Mouse (Mus musculus): ENCODE results near the gene Olfr310. TPM values are rescaled to one million over a fixed set of nuclear protein-coding genes. Genes with fewer than 3 reads are reported as not detected.

Olfr310 gene
- polyA plus RNA-seq (2014; fragmentation: Nextera tagmentation; extraction: Ambion mirVana) = not detected in 2 replicates

DNA sequence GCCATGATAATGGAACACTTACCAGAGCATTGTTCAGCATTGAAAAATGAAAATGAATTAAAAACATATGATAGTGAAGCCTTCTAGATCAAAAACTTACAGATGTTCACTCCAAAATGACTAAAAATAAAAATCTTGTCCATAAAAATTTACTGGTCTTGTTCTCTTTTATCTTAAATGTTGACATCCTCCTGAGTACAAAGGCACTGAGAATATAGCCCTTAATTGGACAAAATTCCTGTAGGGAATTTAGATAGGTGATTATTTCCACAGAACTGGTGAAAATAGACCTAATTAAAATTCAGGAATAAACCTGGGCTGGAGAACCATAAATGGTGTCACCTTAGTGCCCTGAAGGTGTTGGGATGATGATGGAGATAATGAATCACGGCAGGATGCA lies at the start of gene Olfr310:
Gene Olfr310, minus strand, starts transcription at position 101 of the 400 bp plus-strand sequence.
- Histone ChIP-seq H3K36me3 (ENCODE audit: control insufficient read depth, insufficient read depth, low read length) (no peaks in the 10 kb centered on the region), H3K4me3 (ENCODE audit: low read depth, low read length) (no peak within 1 kb of the TSS), H3K27ac (ENCODE audit: low read depth, low read length) (no peak within 1 kb of the TSS), H3K4me2 (no peak within 1 kb of the TSS), H3K9me3 (ENCODE audit: control insufficient read depth, low read length) (no peaks in the 10 kb centered on the region), H3K4me1 (replicated peaks; ENCODE audit: control insufficient read depth, insufficient read depth, low read length) (no peaks in the 10 kb centered on the region), H3K9ac (ENCODE audit: low read depth, low read length) (no peak within 1 kb of the TSS), H3K27me3 (replicated peaks; ENCODE audit: control insufficient read depth, insufficient read depth, low read length) (no peaks in the 10 kb centered on the region)
- ATAC-seq (replicated peaks; ENCODE audit: low FRiP score) = no peak
- WGBS = 50% methylated on average over 1 of the region's 1 CpGs
- DNase-seq (ENCODE audit: low spot score) = no peak

DNA sequence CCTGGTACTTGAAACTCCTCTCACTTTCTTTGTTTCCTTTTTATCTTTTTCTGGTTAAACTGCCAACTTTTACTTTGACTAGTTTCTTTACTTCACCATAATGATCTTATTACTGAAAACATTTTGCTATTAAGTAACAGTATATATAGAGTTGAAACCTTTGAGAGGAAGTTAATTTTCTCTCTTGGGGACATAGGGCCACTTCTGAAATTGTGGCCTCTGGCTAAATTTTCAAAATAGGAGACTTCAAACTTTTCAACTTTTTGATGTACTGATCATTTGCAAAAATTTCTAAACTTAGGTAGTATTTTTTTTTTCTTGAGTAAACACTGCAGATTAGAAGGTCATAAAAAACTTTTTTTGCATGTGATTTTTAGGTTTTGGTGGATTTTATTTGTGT lies 48.6 kb upstream of the Olfr310 start, which contains the start of gene Olfr308:
Gene Olfr308, minus strand, starts transcription at position 101 of the 400 bp plus-strand sequence.
- no peaks in the 10 kb centered on the region for H3K4me1 ChIP-seq (replicated peaks; ENCODE audit: control insufficient read depth, insufficient read depth, low read length)
- H3K27ac ChIP-seq (ENCODE audit: low read depth, low read length) = no peak within 1 kb of the TSS
- H3K36me3 ChIP-seq (ENCODE audit: control insufficient read depth, insufficient read depth, low read length) = no peaks in the 10 kb centered on the region
- H3K9me3 ChIP-seq (ENCODE audit: control insufficient read depth, low read length) = no peaks in the 10 kb centered on the region
- H3K9ac ChIP-seq (ENCODE audit: low read depth, low read length) = no peak within 1 kb of the TSS
- H3K27me3 ChIP-seq (replicated peaks; ENCODE audit: control insufficient read depth, insufficient read depth, low read length) = no peaks in the 10 kb centered on the region
- ATAC-seq (replicated peaks; ENCODE audit: low FRiP score) (no peak), DNase-seq (ENCODE audit: low spot score) (no peak)
- no peak within 1 kb of the TSS for H3K4me3 ChIP-seq (ENCODE audit: low read depth, low read length)
- H3K4me2 ChIP-seq = no peak within 1 kb of the TSS

DNA sequence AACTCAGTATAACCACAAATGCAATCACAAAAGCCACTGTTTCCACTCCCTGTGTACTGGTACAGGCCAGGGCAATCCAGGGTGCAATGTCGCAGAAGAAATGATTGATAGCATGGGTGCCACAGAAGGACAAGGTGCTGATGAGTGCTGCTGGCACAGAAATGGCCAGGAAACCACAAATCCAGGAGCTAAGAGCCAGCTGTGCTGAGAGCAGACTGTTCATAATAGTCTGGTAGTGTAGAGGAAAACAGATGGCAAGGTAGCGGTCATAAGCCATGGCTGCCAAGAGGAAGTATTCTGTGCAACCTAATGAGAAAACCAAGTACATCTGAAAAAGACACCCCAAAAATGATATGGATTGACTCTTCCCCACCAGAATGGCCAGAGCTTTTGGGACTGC lies 44.4 kb upstream of the Olfr310 start:
- Histone ChIP-seq H3K27ac (ENCODE audit: low read depth, low read length) (no peak overlapping the region), H3K9ac (ENCODE audit: low read depth, low read length) (no peak overlapping the region), H3K4me3 (ENCODE audit: low read depth, low read length) (no peak overlapping the region), H3K4me1 (replicated peaks; ENCODE audit: control insufficient read depth, insufficient read depth, low read length) (no peaks in the 10 kb centered on the region), H3K36me3 (ENCODE audit: control insufficient read depth, insufficient read depth, low read length) (no peaks in the 10 kb centered on the region), H3K9me3 (ENCODE audit: control insufficient read depth, low read length) (no peaks in the 10 kb centered on the region), H3K4me2 (no peak overlapping the region), H3K27me3 (replicated peaks; ENCODE audit: control insufficient read depth, insufficient read depth, low read length) (no peaks in the 10 kb centered on the region)
- DNase-seq (ENCODE audit: low spot score) (no peak), ATAC-seq (replicated peaks; ENCODE audit: low FRiP score) (no peak)
- 83% methylated on average over 2 of the region's 2 CpGs for WGBS

DNA sequence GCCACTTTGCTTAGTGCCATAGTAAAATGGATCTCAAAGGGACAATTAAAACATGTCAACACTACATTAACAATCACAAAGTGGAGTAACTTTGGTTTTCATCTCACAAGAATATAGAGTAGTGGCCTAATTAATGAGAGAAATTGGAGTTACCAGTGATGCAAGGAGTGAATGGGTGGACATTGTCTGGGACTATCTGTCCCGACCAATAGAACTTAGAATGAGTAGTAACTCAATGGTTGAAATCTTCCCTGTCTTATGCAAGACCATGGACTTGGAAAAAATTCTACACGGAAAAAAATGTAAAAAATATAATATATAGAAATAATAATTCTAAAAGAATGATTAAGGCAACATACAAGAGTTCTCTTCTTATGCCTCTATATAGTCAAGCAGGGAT lies 36.6 kb upstream of the Olfr310 start, which contains the start of gene Olfr309:
Gene Olfr309, minus strand, starts transcription at position 101 of the 400 bp plus-strand sequence.
- no peak for ATAC-seq (replicated peaks; ENCODE audit: low FRiP score)
- Histone ChIP-seq H3K4me1 (replicated peaks; ENCODE audit: control insufficient read depth, insufficient read depth, low read length) (no peaks in the 10 kb centered on the region), H3K4me2 (no peak within 1 kb of the TSS), H3K9ac (ENCODE audit: low read depth, low read length) (no peak within 1 kb of the TSS), H3K27ac (ENCODE audit: low read depth, low read length) (no peak within 1 kb of the TSS), H3K4me3 (ENCODE audit: low read depth, low read length) (no peak within 1 kb of the TSS), H3K9me3 (ENCODE audit: control insufficient read depth, low read length) (no peaks in the 10 kb centered on the region), H3K27me3 (replicated peaks; ENCODE audit: control insufficient read depth, insufficient read depth, low read length) (no peaks in the 10 kb centered on the region), H3K36me3 (ENCODE audit: control insufficient read depth, insufficient read depth, low read length) (no peaks in the 10 kb centered on the region)
- WGBS = 65% methylated on average over 2 of the region's 2 CpGs
- DNase-seq (ENCODE audit: low spot score) = no peak

DNA sequence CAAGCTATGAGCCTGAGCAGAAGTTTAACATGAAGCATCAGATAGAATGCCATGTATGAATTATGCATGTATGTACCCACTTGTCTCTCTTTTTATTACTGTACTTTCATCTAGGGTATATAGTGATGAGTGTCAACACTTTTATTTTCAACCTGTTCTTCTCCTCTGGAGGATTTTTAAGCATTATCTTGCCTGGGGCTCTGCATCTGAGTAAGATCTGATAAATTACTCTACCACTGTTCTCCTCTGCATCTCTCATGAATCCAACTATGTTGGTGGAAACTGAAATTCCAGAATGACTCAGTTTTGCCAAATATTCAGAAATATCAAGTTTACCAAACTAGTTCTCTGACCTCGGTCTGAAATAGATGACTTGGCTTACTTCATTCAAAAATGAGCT lies 30.8 kb downstream of the Olfr310 start, which contains the start of gene Vmn2r76:
Gene Vmn2r76, minus strand, starts transcription at position 101 of the 400 bp plus-strand sequence.
- Histone ChIP-seq H3K27ac (ENCODE audit: low read depth, low read length) (no peak within 1 kb of the TSS), H3K36me3 (ENCODE audit: control insufficient read depth, insufficient read depth, low read length) (no peaks in the 10 kb centered on the region), H3K27me3 (replicated peaks; ENCODE audit: control insufficient read depth, insufficient read depth, low read length) (no peaks in the 10 kb centered on the region), H3K9ac (ENCODE audit: low read depth, low read length) (no peak within 1 kb of the TSS), H3K4me3 (ENCODE audit: low read depth, low read length) (no peak within 1 kb of the TSS), H3K4me2 (no peak within 1 kb of the TSS), H3K4me1 (replicated peaks; ENCODE audit: control insufficient read depth, insufficient read depth, low read length) (no peaks in the 10 kb centered on the region), H3K9me3 (ENCODE audit: control insufficient read depth, low read length) (no peaks in the 10 kb centered on the region)
- DNase-seq (ENCODE audit: low spot score) (no peak), ATAC-seq (replicated peaks; ENCODE audit: low FRiP score) (no peak)
- WGBS = 55% methylated on average over 1 of the region's 1 CpGs

Small RNA genes lying within 50 kb of the gene (microRNA-seq; reads per million reads assigned to microRNA genes)
- not detected for gene Gm23192 (ENCODE audit: borderline number of aligned reads)

Other genes with a start within 250 kb of the Olfr310 start
- not detected in 2 replicates for gene Vmn2r75, start 105.4 kb downstream of the Olfr310 start, polyA plus RNA-seq (2014; fragmentation: Nextera tagmentation; extraction: Ambion mirVana)
- gene Vmn2r76, start 30.9 kb downstream of the Olfr310 start, polyA plus RNA-seq (2014; fragmentation: Nextera tagmentation; extraction: Ambion mirVana) = not detected in 2 replicates
- not detected in 2 replicates for gene Olfr309, start 36.5 kb upstream of the Olfr310 start, polyA plus RNA-seq (2014; fragmentation: Nextera tagmentation; extraction: Ambion mirVana)
- gene Olfr308, start 48.5 kb upstream of the Olfr310 start, polyA plus RNA-seq (2014; fragmentation: Nextera tagmentation; extraction: Ambion mirVana) = not detected in 2 replicates
- not detected in 2 replicates for gene Olfr307, start 60.4 kb upstream of the Olfr310 start, polyA plus RNA-seq (2014; fragmentation: Nextera tagmentation; extraction: Ambion mirVana)
- not detected in 2 replicates for gene Olfr305, start 89.8 kb upstream of the Olfr310 start, polyA plus RNA-seq (2014; fragmentation: Nextera tagmentation; extraction: Ambion mirVana)
- gene Olfr304, start 109.5 kb upstream of the Olfr310 start, polyA plus RNA-seq (2014; fragmentation: Nextera tagmentation; extraction: Ambion mirVana) = not detected in 2 replicates
- not detected in 2 replicates for gene Olfr303, start 120.6 kb upstream of the Olfr310 start, polyA plus RNA-seq (2014; fragmentation: Nextera tagmentation; extraction: Ambion mirVana)
- not detected in 2 replicates for gene Olfr301, start 126.7 kb upstream of the Olfr310 start, polyA plus RNA-seq (2014; fragmentation: Nextera tagmentation; extraction: Ambion mirVana)
- gene Olfr299, start 182.7 kb upstream of the Olfr310 start, polyA plus RNA-seq (2014; fragmentation: Nextera tagmentation; extraction: Ambion mirVana) = not detected in 2 replicates
- gene Olfr298, start 215.3 kb upstream of the Olfr310 start, polyA plus RNA-seq (2014; fragmentation: Nextera tagmentation; extraction: Ambion mirVana) = not detected in 2 replicates
- not detected in 2 replicates for gene Olfr297, start 242.8 kb upstream of the Olfr310 start, polyA plus RNA-seq (2014; fragmentation: Nextera tagmentation; extraction: Ambion mirVana)